Mouse (Mus musculus) left cerebral cortex, adult 2 months (tissue): ENCODE data around the gene Tk1. TPM values are rescaled to one million over a fixed set of nuclear protein-coding genes. Genes with fewer than 3 reads are reported as not detected.

Experiments used
- DNase-seq, 2 experiments: peaks; one replicate each; pipeline ENCODE4 v3.0.0; 2021 to 2022; ENCODE audit warnings: low spot score in 2 of 2, mixed read lengths in 1 of 2; ENCODE audit errors: extremely low spot score in 1 of 2
- H3K27ac ChIP-seq: fragments of 200-600 bp; 2 replicates; pipeline ENCODE4 v1.8.1; 2022
- H3K4me3 ChIP-seq: fragments of 200-600 bp; 2 replicates; pipeline ENCODE4 v1.8.1; 2022
- CTCF ChIP-seq: fragments of 200-600 bp; IDR thresholded peaks from 2 replicates; pipeline ENCODE4 v1.8.1; 2022; ENCODE audit warnings: antibody characterized with exemption, mild to moderate bottlenecking, moderate library complexity
- intact Hi-C: fragments of 180-260 bp; cut with DNase I; formaldehyde crosslinking; loops from one replicate; pipeline ENCODE4 v1.15.1; 2025
- long read RNA-seq, 2 experiments: library from polyadenylated mRNA; stranded (forward); transcript quantifications; one replicate each; pipeline ENCODE4 v2.0.0; 2021; ENCODE audit warnings: borderline mapping rate in 2 of 2
- total RNA-seq, 2 experiments: library from RNA; stranded (reverse); gene quantifications; 2 replicates each; pipeline ENCODE4 v1.2.3; 2021

Gene Tk1
- total RNA-seq = 1 to 10 TPM in 1 of 2 experiments, under 1 TPM in 1; 0.81 to 1.0 TPM
- long read RNA-seq, experiment 1 = 0 reads
- long read RNA-seq, experiment 2 = 0 reads

GRCm38 (mm10) chr11:117825333-117826101 lies at the start of gene Tk1, which contains the start of gene Afmid:
Gene Tk1, minus strand, starts transcription at chr11:117826092.
Gene Afmid, plus strand, starts transcription at chr11:117825924.
- intact Hi-C loops = loop anchor here (2.0 to 5.0 kb wide), 2 partner anchors 441 to 588 kb away; no protein-coding TSS in a partner anchor
- no peak for TF ChIP-seq CTCF
- H3K4me3 ChIP-seq = peak within 1 kb of the TSS; percentile 27
- peak; percentile 35 to 38 for DNase-seq
- no peak within 1 kb of the TSS for H3K27ac ChIP-seq

- no peak overlapping the region for H3K4me3 ChIP-seq
- intact Hi-C loops = loop anchor here (10.0 kb wide), 1 partner anchor 349 kb away; no protein-coding TSS in a partner anchor
- DNase-seq = no peak
- no peak overlapping the region for H3K27ac ChIP-seq
- no peak for TF ChIP-seq CTCF
Observed at GRCm38 (mm10) chr11:117875681-117876080, 49.8 kb upstream of the Tk1 start.

DNA sequence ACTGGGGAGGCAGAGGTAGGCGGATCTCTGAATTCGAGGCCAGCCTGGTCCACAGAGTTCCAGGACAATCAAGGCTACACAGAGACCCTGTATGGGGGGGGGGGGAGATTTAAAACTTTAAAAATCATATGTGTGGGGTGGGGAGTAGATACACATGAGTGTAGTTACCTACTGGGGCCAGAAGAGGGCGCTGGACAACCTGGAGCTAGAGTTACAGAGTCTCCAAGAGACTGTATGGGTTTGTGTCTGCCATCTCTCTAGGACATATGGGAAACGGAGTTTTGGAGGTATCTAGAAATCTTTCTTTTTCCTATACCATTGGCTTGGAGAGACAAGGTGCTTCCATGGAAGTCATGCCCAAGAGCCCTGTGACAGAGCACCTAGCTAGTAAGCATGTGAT lies 48.5 kb upstream of the Tk1 start:
- no peak for DNase-seq
- intact Hi-C loops = loop anchor here (10.0 kb wide), 1 partner anchor 350 kb away; no protein-coding TSS in a partner anchor
- H3K4me3 ChIP-seq = no peak overlapping the region
- TF ChIP-seq CTCF = peak; percentile 45
- no peak overlapping the region for H3K27ac ChIP-seq

- intact Hi-C loops = loop anchor here (10.0 kb wide), 1 partner anchor 352 kb away; no protein-coding TSS in a partner anchor
- peak; percentile 76 to 79 for DNase-seq
- no peak for TF ChIP-seq CTCF
- H3K27ac ChIP-seq = peak within 1 kb of the TSS; percentile 84
- H3K4me3 ChIP-seq = peak within 1 kb of the TSS; percentile 95
Observed at GRCm38 (mm10) chr11:117872861-117873608, 47.1 kb upstream of the Tk1 start, which contains the start of gene Tha1. Gene Tha1, minus strand, starts transcription at chr11:117873481.

DNA sequence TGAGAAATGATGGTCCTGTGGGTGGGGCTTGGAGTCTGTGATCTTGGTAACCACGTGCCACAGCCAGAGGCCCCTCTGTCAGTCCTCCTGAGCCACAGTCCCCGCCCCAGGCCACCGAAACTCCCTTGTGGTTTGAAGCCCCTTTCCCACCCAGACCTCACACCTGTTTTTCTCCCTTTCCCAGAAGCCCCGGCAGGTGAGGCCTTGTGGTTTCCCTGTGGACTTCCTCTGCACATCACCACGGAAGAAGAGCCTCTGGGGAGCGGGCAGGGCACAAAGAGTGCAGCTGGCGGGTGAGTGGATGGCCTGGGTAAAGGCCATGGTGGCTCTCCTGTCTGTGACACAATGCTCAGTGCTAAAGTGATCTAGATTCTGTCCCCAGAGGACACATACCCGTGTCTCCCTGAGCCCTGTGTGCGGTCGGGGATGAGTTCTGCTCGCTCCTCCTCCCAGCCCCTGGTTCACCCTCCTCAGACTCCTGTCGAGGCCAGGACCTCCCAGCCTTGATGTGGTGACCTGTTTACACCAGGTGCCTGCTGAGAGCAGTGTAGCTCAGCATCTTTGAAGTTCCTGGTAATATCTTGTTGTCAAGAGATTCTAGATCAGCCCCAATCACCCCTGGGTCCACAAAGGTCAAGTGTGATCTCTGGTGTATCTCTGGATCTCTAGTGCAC lies 46.2 kb upstream of the Tk1 start:
- DNase-seq = no peak
- TF ChIP-seq CTCF = no peak
- H3K27ac ChIP-seq = no peak overlapping the region
- H3K4me3 ChIP-seq = no peak overlapping the region
- intact Hi-C loops = loop anchor here (1.0 to 10.0 kb wide), 3 partner anchors 99 to 353 kb away; partner anchors contain the start of gene Socs3

DNA sequence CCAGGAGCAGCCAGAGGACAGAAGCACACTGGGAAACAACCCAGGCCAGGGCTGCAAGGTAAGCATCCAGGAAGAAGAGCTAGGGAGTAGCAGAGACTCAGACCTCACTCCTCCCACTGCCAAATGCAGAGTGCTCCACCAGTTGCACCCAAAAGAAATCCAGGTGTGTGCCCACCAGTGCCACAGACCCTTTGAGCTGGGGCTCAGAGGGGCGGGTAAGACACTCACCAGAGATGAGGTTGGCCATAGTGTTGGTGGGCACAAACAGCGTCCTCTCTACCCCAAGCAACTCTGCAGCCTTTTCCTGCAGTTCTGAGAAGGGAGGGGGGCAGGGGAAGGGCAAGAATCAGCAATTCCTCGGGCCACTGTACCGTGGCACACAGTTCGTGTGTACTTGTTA lies 45.5 kb upstream of the Tk1 start:
- Histone ChIP-seq H3K4me3 (no peak overlapping the region), H3K27ac (peak overlapping the region; percentile 70; the same call in 1 of the 2 replicates)
- DNase-seq = no peak
- no peak for TF ChIP-seq CTCF
- intact Hi-C loops = loop anchor here (1.0 to 10.0 kb wide), 3 partner anchors 99 to 353 kb away; partner anchors contain the start of gene Socs3

DNA sequence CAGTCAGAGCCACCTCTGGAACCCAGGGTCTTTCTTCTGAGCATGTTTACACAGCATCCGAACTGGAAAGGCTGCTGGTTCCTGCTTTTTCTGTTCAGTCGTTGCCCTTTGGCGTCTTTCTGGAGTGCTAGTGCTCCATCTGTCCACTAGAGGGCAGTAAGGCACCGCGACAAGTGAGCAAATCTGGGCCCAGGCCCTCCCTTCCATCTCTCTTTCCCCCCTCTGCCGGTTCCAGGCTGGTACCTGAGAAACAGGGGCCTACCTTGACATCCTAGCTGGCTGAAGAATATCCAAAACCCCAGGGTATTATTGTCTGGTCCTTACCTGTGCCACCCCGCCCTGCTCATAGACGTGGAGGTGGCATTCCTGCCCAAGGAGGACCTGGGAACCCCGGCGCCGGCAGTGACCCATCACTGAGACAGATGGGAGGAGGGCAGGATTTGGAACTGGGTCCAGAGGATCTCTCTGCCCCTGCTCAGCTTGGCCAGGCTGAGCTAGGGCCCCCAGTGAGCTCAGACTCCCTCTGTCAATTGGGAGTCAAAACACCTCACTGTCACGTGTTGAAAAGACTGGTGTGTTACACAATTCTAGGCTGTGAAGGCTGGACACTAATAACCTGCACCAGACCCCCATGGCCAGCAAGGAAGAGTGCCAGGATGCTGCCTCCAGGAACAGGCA lies 44.9 kb upstream of the Tk1 start:
- Histone ChIP-seq H3K4me3 (no peak overlapping the region), H3K27ac (peak overlapping the region; percentile 70)
- intact Hi-C loops = loop anchor here (1.0 to 10.0 kb wide), 4 partner anchors 100 to 354 kb away; partner anchors contain the start of gene Socs3
- peak; percentile 98 for TF ChIP-seq CTCF
- DNase-seq = peak; percentile 70 to 74

GRCm38 (mm10) chr11:117865988-117866387 lies 40.1 kb upstream of the Tk1 start:
- Histone ChIP-seq H3K27ac (no peak overlapping the region), H3K4me3 (no peak overlapping the region)
- no peak for DNase-seq
- TF ChIP-seq CTCF = no peak
- intact Hi-C loops = no loop called here

- TF ChIP-seq CTCF = no peak
- H3K4me3 ChIP-seq = no peak overlapping the region
- intact Hi-C loops = no loop called here
- H3K27ac ChIP-seq = no peak overlapping the region
- no peak for DNase-seq
Observed at GRCm38 (mm10) chr11:117864805-117865204, 38.9 kb upstream of the Tk1 start.

- no peak overlapping the region for H3K27ac ChIP-seq
- H3K4me3 ChIP-seq = no peak overlapping the region
- intact Hi-C loops = no loop called here
- no peak for TF ChIP-seq CTCF
- DNase-seq = no peak
Observed at GRCm38 (mm10) chr11:117863174-117863856, 37.4 kb upstream of the Tk1 start.
